Mouse (Mus musculus): Measurements from ENCODE around the gene Psmd14. TPM values are rescaled to one million over a fixed set of nuclear protein-coding genes. Genes with fewer than 3 reads are reported as not detected.

Gene Psmd14
- total RNA-seq, 2 experiments from 2014 or later: 63.3 to 63.8 TPM

DNA sequence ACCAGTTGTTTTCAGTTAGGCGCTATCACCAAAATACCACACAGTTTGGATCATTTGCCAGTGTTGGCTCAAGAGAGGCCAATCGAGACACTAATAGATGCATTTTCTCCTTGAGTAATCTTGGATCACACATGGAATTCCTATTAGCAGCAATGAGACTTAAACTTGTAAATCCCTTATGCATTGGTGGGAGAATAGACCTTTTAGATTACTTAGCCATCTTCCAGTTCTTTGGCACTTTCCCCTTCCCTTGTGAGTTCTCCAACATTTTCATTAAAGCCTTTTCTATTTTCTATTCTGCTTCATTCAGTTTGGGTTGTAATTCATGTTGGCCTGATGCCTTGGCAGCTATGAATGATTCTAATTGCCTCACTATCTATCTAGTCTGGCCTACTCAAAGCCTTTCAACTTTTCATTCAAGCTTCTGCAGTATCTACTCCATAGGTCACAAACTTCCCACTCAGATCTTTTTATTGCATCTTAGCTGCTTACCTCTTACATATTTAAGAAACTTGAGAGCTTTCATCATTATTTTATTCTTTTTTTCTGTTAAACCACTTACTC lies 125.8 kb downstream of the Psmd14 start:
- no peak for TF ChIP-seq CTCF (IDR thresholded peaks at IDR 0.05)
- intact Hi-C loops (cut with DNase I): no loop called here
- no peak for DNase-seq
- Histone ChIP-seq H3K4me3 (no peak overlapping the region), H3K27ac (no peak overlapping the region)

Small RNAs within 50 kb of the gene (microRNA-seq; reads per million reads assigned to microRNA genes)
- gene Gm22403: not detected

Other genes starting within 250 kb of the Psmd14 start
- 10 to 100 TPM; 15.6 to 17.8 TPM for gene Tank, start 133.1 kb upstream of the Psmd14 start, total RNA-seq (2021)
- not detected for gene Tbr1, start 91.2 kb downstream of the Psmd14 start, total RNA-seq (2021)